In genomic region chr15:83709889-83710774, GRCm38 (mm10) we compare ENCODE assay signal across 18 mouse cellular contexts. TPM values are rescaled to one million over a fixed set of nuclear protein-coding genes. Genes with fewer than 3 reads are reported as not detected.
DNase-seq lines count a peak whose midpoint lies in the region; ATAC-seq lines count a peak whose summit lies in the region.
"Had no signal": no experiment of that assay in that cellular context is flagged by ENCODE, and none has a peak within 500 bp of the region (broad histone marks: within the 10 kb centered on the region; RNA-seq: fewer than 3 reads in every experiment).

No protein-coding gene starts in this region.

- H3K27me3 ChIP-seq in forebrain, embryonic 11.5 days (ENCODE audit: control insufficient read depth, insufficient read depth, low read length), result no peaks in the 10 kb centered on the region
- H3K27me3 ChIP-seq in forebrain, embryonic 15.5 days, result no peaks in the 10 kb centered on the region
- no peaks in the 10 kb centered on the region for H3K27me3 ChIP-seq in neural tube, embryonic 15.5 days (replicated peaks)
- peaks cover 46% of the 10 kb centered on the region for H3K27me3 ChIP-seq in midbrain, embryonic 13.5 days
- H3K27me3 ChIP-seq: heart, embryonic 13.5 days; hindbrain, embryonic 15.5 days had no signal

- intact Hi-C loops in gastrocnemius, postnatal 14 days (cut with DNase I; ENCODE audit: low total_unique reads), result no loop called here

- no peaks in the 10 kb centered on the region for H3K36me3 ChIP-seq in forebrain, embryonic 11.5 days (ENCODE audit: control insufficient read depth, insufficient read depth, low read length)
- no peaks in the 10 kb centered on the region for H3K36me3 ChIP-seq in forebrain, embryonic 15.5 days
- H3K36me3 ChIP-seq in neural tube, embryonic 15.5 days, result no peaks in the 10 kb centered on the region
- H3K36me3 ChIP-seq in midbrain, embryonic 13.5 days, result no peaks in the 10 kb centered on the region
- H3K36me3 ChIP-seq: heart, embryonic 13.5 days; hindbrain, embryonic 15.5 days; limb, embryonic 13.5 days had no signal

- DNase-seq in forebrain, embryonic 11.5 days (ENCODE audit: low spot score), result peak; percentile 73
- DNase-seq in neural tube, embryonic 10.5 days (ENCODE audit: extremely low spot score, low spot score), result peak; percentile 66
- peak; percentile 24 for DNase-seq in yolk sac, embryonic 10.5 days (ENCODE audit: low spot score)
- no peak for DNase-seq in adrenal gland, postnatal 25 days
- no peak for DNase-seq in gastrocnemius, postnatal 14 days
- DNase-seq: adrenal gland, postnatal 36 days; cerebellum, postnatal 10 days; gastrocnemius, postnatal 25 days; kidney, adult 2 months; layer of hippocampus, postnatal 36 days had no signal

- H3K27ac ChIP-seq in forebrain, embryonic 11.5 days (ENCODE audit: low read depth, low read length), result peak overlapping the region; percentile 63
- no peak overlapping the region for H3K27ac ChIP-seq in forebrain, embryonic 15.5 days (replicated peaks)
- H3K27ac ChIP-seq in neural tube, embryonic 15.5 days (replicated peaks), result no peak overlapping the region
- peak overlapping the region; percentile 28; the same call in 1 of the 2 replicates for H3K27ac ChIP-seq in midbrain, embryonic 13.5 days
- H3K27ac ChIP-seq: heart, embryonic 13.5 days; hindbrain, embryonic 15.5 days; limb, embryonic 13.5 days had no signal

- peak; percentile 69 for ATAC-seq in forebrain, embryonic 11.5 days (replicated peaks; ENCODE audit: low FRiP score)
- no peak for ATAC-seq in forebrain, embryonic 15.5 days (replicated peaks)
- no peak for ATAC-seq in neural tube, embryonic 15.5 days (ENCODE audit: low FRiP score)
- ATAC-seq in midbrain, embryonic 13.5 days, result peak; percentile 65

- 7% methylated on average over 23 of the region's 23 CpGs for WGBS in forebrain, embryonic 11.5 days
- WGBS in forebrain, embryonic 15.5 days, result 16% methylated on average over 23 of the region's 23 CpGs
- WGBS in neural tube, embryonic 15.5 days, result 19% methylated on average over 23 of the region's 23 CpGs
- 6% methylated on average over 23 of the region's 23 CpGs for WGBS in midbrain, embryonic 13.5 days

- H3K4me2 ChIP-seq in forebrain, embryonic 11.5 days (ENCODE audit: low read depth, low read length, severe bottlenecking), result peak overlapping the region; percentile 16; the same call in 1 of the 2 replicates
- no peak overlapping the region for H3K4me2 ChIP-seq in forebrain, embryonic 15.5 days (replicated peaks)
- no peak overlapping the region for H3K4me2 ChIP-seq in neural tube, embryonic 15.5 days
- H3K4me2 ChIP-seq in midbrain, embryonic 13.5 days (replicated peaks), result no peak overlapping the region
- H3K4me2 ChIP-seq: heart, embryonic 13.5 days; hindbrain, embryonic 15.5 days; limb, embryonic 13.5 days had no signal

- H3K4me3 ChIP-seq in forebrain, embryonic 11.5 days (ENCODE audit: low read depth, low read length), result no peak overlapping the region
- H3K4me3 ChIP-seq in forebrain, embryonic 15.5 days, result no peak overlapping the region
- H3K4me3 ChIP-seq in neural tube, embryonic 15.5 days (replicated peaks), result no peak overlapping the region
- no peak overlapping the region for H3K4me3 ChIP-seq in midbrain, embryonic 13.5 days (replicated peaks)
- H3K4me3 ChIP-seq: heart, embryonic 13.5 days; hindbrain, embryonic 15.5 days; limb, embryonic 13.5 days; myocyte had no signal

- peaks cover 19% of the 10 kb centered on the region for H3K4me1 ChIP-seq in forebrain, embryonic 11.5 days (replicated peaks; ENCODE audit: control insufficient read depth, insufficient read depth, low read length)
- H3K4me1 ChIP-seq in forebrain, embryonic 15.5 days, result peaks cover 15% of the 10 kb centered on the region
- peaks cover 27% of the 10 kb centered on the region for H3K4me1 ChIP-seq in neural tube, embryonic 15.5 days
- H3K4me1 ChIP-seq in midbrain, embryonic 13.5 days (replicated peaks), result peaks cover 41% of the 10 kb centered on the region

- no peak overlapping the region for H3K9ac ChIP-seq in forebrain, embryonic 11.5 days (ENCODE audit: low read length)
- H3K9ac ChIP-seq in forebrain, embryonic 15.5 days (replicated peaks), result no peak overlapping the region
- H3K9ac ChIP-seq in neural tube, embryonic 15.5 days (replicated peaks), result no peak overlapping the region
- H3K9ac ChIP-seq in midbrain, embryonic 13.5 days (replicated peaks), result no peak overlapping the region
- H3K9ac ChIP-seq: heart, embryonic 13.5 days; hindbrain, embryonic 15.5 days; limb, embryonic 13.5 days had no signal

- no peaks in the 10 kb centered on the region for H3K9me3 ChIP-seq in forebrain, embryonic 11.5 days (ENCODE audit: control insufficient read depth, low read length)
- no peaks in the 10 kb centered on the region for H3K9me3 ChIP-seq in forebrain, embryonic 15.5 days
- no peaks in the 10 kb centered on the region for H3K9me3 ChIP-seq in neural tube, embryonic 15.5 days (replicated peaks)
- H3K9me3 ChIP-seq in midbrain, embryonic 13.5 days, result no peaks in the 10 kb centered on the region
- H3K9me3 ChIP-seq: heart, embryonic 13.5 days; hindbrain, embryonic 15.5 days; limb, embryonic 13.5 days had no signal

RNA-seq across cellular contexts. Expression of gene Scube1, which starts 14.7 kb away (rescaled TPM):
- polyA plus RNA-seq in forebrain, embryonic 11.5 days (2014; fragmentation: Nextera tagmentation; extraction: Ambion mirVana), result 33.9 and 38.0 TPM in 2 replicates
- 17.9 and 20.9 TPM in 2 replicates for polyA plus RNA-seq in forebrain, embryonic 15.5 days (2015; fragmentation: Nextera tagmentation; extraction: Ambion mirVana)
- polyA plus RNA-seq in neural tube, embryonic 15.5 days (2015; fragmentation: Nextera tagmentation; extraction: Ambion mirVana), result 9.1 and 10.4 TPM in 2 replicates
- polyA plus RNA-seq in midbrain, embryonic 13.5 days (2015; fragmentation: Nextera tagmentation; extraction: Ambion mirVana), result 15.5 and 16.7 TPM in 2 replicates
- 3.9 and 4.8 TPM in 2 replicates for total RNA-seq in adrenal gland, postnatal 25 days (2021)
- total RNA-seq in gastrocnemius, postnatal 14 days (2021), result 1 to 10 TPM; 1.2 to 1.7 TPM
- total RNA-seq: CH12.LX had no signal
- polyA plus RNA-seq: myocyte had no signal

Comparison
In these comparisons a context has a peak if more than half of its experiments do, and no peak if none do; other contexts are left out.
1. ATAC-seq: peak in forebrain, embryonic 11.5 days (single experiment) and midbrain, embryonic 13.5 days (single experiment); none in forebrain, embryonic 15.5 days (single experiment) and neural tube, embryonic 15.5 days (single experiment).
2. H3K27ac ChIP-seq: peak in forebrain, embryonic 11.5 days (single experiment) and midbrain, embryonic 13.5 days (single experiment); none in forebrain, embryonic 15.5 days (single experiment) and neural tube, embryonic 15.5 days (single experiment).
3. DNase-seq: peak in forebrain, embryonic 11.5 days (single experiment), neural tube, embryonic 10.5 days (single experiment) and yolk sac, embryonic 10.5 days (single experiment); none in adrenal gland, postnatal 25 days (single experiment) and gastrocnemius, postnatal 14 days (single experiment).